Mouse (Mus musculus) kidney, postnatal 0 days (tissue): Measurements from ENCODE around the gene Cradd. TPM values are rescaled to one million over a fixed set of nuclear protein-coding genes. Genes with fewer than 3 reads are reported as not detected.
A peak's percentile ranks its signal among the peaks of the same experiment; 100 is the strongest.

ENCODE experiments used
- ATAC-seq: fragments of 200-750 bp; cut with Nextera tagmentation; replicated peaks from 2 replicates; pipeline ENCODE4 v1.8.0; 2017; ENCODE audit warnings: low read depth, moderate number of reproducible peaks, moderate TSS enrichment, moderate library complexity; ENCODE audit not compliant: low FRiP score
- DNase-seq: peaks from one replicate; pipeline ENCODE4 v3.0.0-alpha.2; 2016; ENCODE audit warnings: low spot score
- H3K27ac ChIP-seq: fragments of 300-500 bp; sonication (generic); 2 replicates; pipeline ENCODE4 v1.5.1; 2014; ENCODE audit warnings: mild to moderate bottlenecking
- H3K27me3 ChIP-seq: fragments of 300-500 bp; sonication (generic); 2 replicates; pipeline ENCODE4 v1.6.1; 2014; ENCODE audit warnings: low read length, mixed read lengths; ENCODE audit not compliant: insufficient read depth
- H3K36me3 ChIP-seq: fragments of 300-500 bp; sonication (generic); 2 replicates; pipeline ENCODE4 v1.6.1; 2014; ENCODE audit warnings: low read length, mixed read lengths; ENCODE audit not compliant: insufficient read depth
- H3K4me1 ChIP-seq: fragments of 300-500 bp; sonication (generic); replicated peaks from 2 replicates; pipeline ENCODE4 v1.6.1; 2014; ENCODE audit warnings: antibody characterized with exemption, low read length, mixed read lengths; ENCODE audit not compliant: insufficient read depth
- H3K4me2 ChIP-seq: fragments of 300-500 bp; sonication (generic); 2 replicates; pipeline ENCODE4 v1.6.1; 2014; ENCODE audit warnings: mild to moderate bottlenecking, low read length, moderate library complexity, mixed read lengths
- H3K4me3 ChIP-seq: fragments of 300-500 bp; sonication (generic); replicated peaks from 2 replicates; pipeline ENCODE4 v1.5.1; 2014; ENCODE audit warnings: low read depth, low read length
- H3K9ac ChIP-seq: fragments of 300-500 bp; sonication (generic); 2 replicates; pipeline ENCODE4 v1.6.1; 2014; ENCODE audit warnings: low read depth, low read length
- H3K9me3 ChIP-seq: fragments of 300-500 bp; sonication (generic); replicated peaks from 2 replicates; pipeline ENCODE4 v1.6.1; 2016; ENCODE audit warnings: low read length, inconsistent platforms, mixed read lengths
- CTCF ChIP-seq: IDR thresholded peaks from 2 replicates; pipeline ENCODE4 v1.5.1; 2016; ENCODE audit warnings: antibody characterized with exemption, low read depth, mild to moderate bottlenecking, moderate library complexity
- WGBS: fragments of 180-500 bp; shearing (Covaris S2); extraction: QIAGEN DNeasy Blood & Tissue Kit; methylation state at CpG from one replicate; pipeline ENCODE4 v1.1.7; 2014; 5-methylcytosine and 5-hydroxymethylcytosine counted together
- polyA plus RNA-seq: library from polyadenylated mRNA; unstranded; fragments of >200 nt; fragmentation: Nextera tagmentation; extraction: Ambion mirVana; gene quantifications from 2 replicates; pipeline ENCODE4 v1.2.1, GENCODE M21; 2015

Gene Cradd
- polyA plus RNA-seq, 1 experiment from 2014 or later: 10.5 TPM

GRCm38 (mm10) chr10:95197377-95197776, 126.6 kb downstream of the Cradd start:
- Histone ChIP-seq H3K4me1 (0 out of 2 replicates have a peak, but pooled peaks cover 4% of the 10 kb centered on the region), H3K9ac (no peak overlapping the region), H3K27ac (peak overlapping the region; percentile 19; the same call in 1 of the 2 replicates), H3K4me3 (no peak overlapping the region), H3K27me3 (no peaks in the 10 kb centered on the region), H3K4me2 (no peak overlapping the region), H3K9me3 (no peaks in the 10 kb centered on the region), H3K36me3 (no peaks in the 10 kb centered on the region)
- peak; percentile 79 for DNase-seq
- WGBS: 67% methylated on average over 8 of the region's 8 CpGs
- TF ChIP-seq CTCF: no peak
- ATAC-seq: no peak

- no peak for ATAC-seq
- Histone ChIP-seq H3K4me3 (no peak overlapping the region), H3K9ac (no peak overlapping the region), H3K27me3 (no peaks in the 10 kb centered on the region), H3K4me2 (no peak overlapping the region), H3K36me3 (no peaks in the 10 kb centered on the region), H3K9me3 (no peaks in the 10 kb centered on the region), H3K4me1 (0 out of 2 replicates have a peak, but pooled peaks cover 4% of the 10 kb centered on the region), H3K27ac (no peak overlapping the region)
- WGBS: 84% methylated on average over 5 of the region's 5 CpGs
- no peak for TF ChIP-seq CTCF
- DNase-seq: no peak
Measured at GRCm38 (mm10) chr10:95195719-95196118, 128.2 kb downstream of the Cradd start.

- no peak for ATAC-seq
- WGBS: 94% methylated on average over 4 of the region's 4 CpGs
Measured at GRCm38 (mm10) chr10:95194776-95195175, 129.2 kb downstream of the Cradd start.

GRCm38 (mm10) chr10:95193875-95194281, 130.1 kb downstream of the Cradd start:
- no peaks in the 10 kb centered on the region for H3K27me3 ChIP-seq
- 27% methylated on average over 11 of the region's 11 CpGs for WGBS
- TF ChIP-seq CTCF: no peak
- H3K9ac ChIP-seq: no peak overlapping the region
- peak overlapping the region; percentile 39; the same call in 1 of the 2 replicates for H3K27ac ChIP-seq
- H3K9me3 ChIP-seq: no peaks in the 10 kb centered on the region
- no peak overlapping the region for H3K4me3 ChIP-seq
- H3K36me3 ChIP-seq: no peaks in the 10 kb centered on the region
- H3K4me2 ChIP-seq: peak overlapping the region; percentile 38
- H3K4me1 ChIP-seq: 0 out of 2 replicates have a peak, but pooled peaks cover 4% of the 10 kb centered on the region
- ATAC-seq (no peak), DNase-seq (peak; percentile 72)

More at GRCm38 (mm10) chr10:95194776-95195175, 129.2 kb downstream of the Cradd start:
- H3K9ac ChIP-seq: no peak overlapping the region
- no peaks in the 10 kb centered on the region for H3K9me3 ChIP-seq
- no peak for DNase-seq
- TF ChIP-seq CTCF: no peak
- no peak overlapping the region for H3K27ac ChIP-seq
- H3K27me3 ChIP-seq: no peaks in the 10 kb centered on the region
- H3K4me3 ChIP-seq: no peak overlapping the region
- H3K4me1 ChIP-seq: 0 out of 2 replicates have a peak, but pooled peaks cover 4% of the 10 kb centered on the region
- H3K36me3 ChIP-seq: no peaks in the 10 kb centered on the region
- no peak overlapping the region for H3K4me2 ChIP-seq

- ATAC-seq: no peak
- DNase-seq: peak; percentile 55
Measured at GRCm38 (mm10) chr10:95191881-95192280, 132.1 kb downstream of the Cradd start.

GRCm38 (mm10) chr10:95191151-95191655, 132.7 kb downstream of the Cradd start:
- H3K9ac ChIP-seq: no peak overlapping the region
- H3K4me3 ChIP-seq: no peak overlapping the region
- H3K9me3 ChIP-seq: no peaks in the 10 kb centered on the region
- 76% methylated on average over 9 of the region's 9 CpGs for WGBS
- H3K4me2 ChIP-seq: no peak overlapping the region
- ATAC-seq (no peak), DNase-seq (no peak)
- 0 out of 2 replicates have a peak, but pooled peaks cover 4% of the 10 kb centered on the region for H3K4me1 ChIP-seq
- TF ChIP-seq CTCF: no peak
- H3K27me3 ChIP-seq: no peaks in the 10 kb centered on the region
- H3K36me3 ChIP-seq: no peaks in the 10 kb centered on the region
- no peak overlapping the region for H3K27ac ChIP-seq

More at GRCm38 (mm10) chr10:95191881-95192280, 132.1 kb downstream of the Cradd start:
- H3K27ac ChIP-seq: no peak overlapping the region
- 63% methylated on average over 3 of the region's 3 CpGs for WGBS
- no peak overlapping the region for H3K9ac ChIP-seq
- H3K36me3 ChIP-seq: no peaks in the 10 kb centered on the region
- 0 out of 2 replicates have a peak, but pooled peaks cover 4% of the 10 kb centered on the region for H3K4me1 ChIP-seq
- H3K27me3 ChIP-seq: no peaks in the 10 kb centered on the region
- no peak for TF ChIP-seq CTCF
- no peak overlapping the region for H3K4me3 ChIP-seq
- no peak overlapping the region for H3K4me2 ChIP-seq
- no peaks in the 10 kb centered on the region for H3K9me3 ChIP-seq
